Mouse (Mus musculus) embryonic fibroblast, embryonic 13.5 days (primary cell): ENCODE results near the gene Pitpnc1.

Experiments used
- CTCF ChIP-seq: IDR thresholded peaks from 2 replicates; pipeline ENCODE4 v1.5.1; 2011; ENCODE audit warnings: mild to moderate bottlenecking, control low read depth, low read length, moderate library complexity, borderline replicate concordance; ENCODE audit not compliant: insufficient read depth
- POLR2A ChIP-seq: IDR thresholded peaks from 2 replicates; pipeline ENCODE4 v1.6.1; 2011; ENCODE audit warnings: low read depth, mild to moderate bottlenecking, control low read depth, low read length, moderate library complexity

GRCm38 (mm10) chr11:107248753-107249152 lies 221.7 kb downstream of the Pitpnc1 start:
- TF ChIP-seq CTCF, result no peak
- no peak for TF ChIP-seq POLR2A
